ENCODE assay signal across 18 mouse cellular contexts in the genomic region with DNA sequence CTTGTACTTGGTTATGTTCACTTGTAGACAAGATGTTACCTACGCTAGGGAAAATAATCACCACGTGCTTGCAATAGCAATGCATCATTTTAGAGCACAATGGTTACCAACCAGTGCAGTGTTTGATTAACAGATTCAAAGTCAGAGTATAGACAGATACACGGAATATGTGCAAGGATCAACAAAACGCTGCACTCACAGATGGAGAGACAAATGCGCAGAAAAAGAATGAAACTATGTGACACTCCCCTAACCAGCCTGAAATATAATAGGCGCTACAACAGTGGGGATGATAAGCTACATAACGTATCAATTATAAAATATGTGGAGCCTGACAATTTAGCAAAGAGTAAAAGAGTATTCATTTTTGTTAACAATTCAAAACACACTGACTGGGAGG.
"Had no signal": no experiment of that assay in that cellular context is flagged by ENCODE, and none has a peak within 500 bp of the region (broad histone marks: within the 10 kb centered on the region; RNA-seq: fewer than 3 reads in every experiment).

No protein-coding gene starts in this region.

- DNase-seq: lung, adult 18-20 months; lung, embryonic 14.5 days; lung, postnatal 10 days; lung, postnatal 4 days; midbrain, embryonic 14.5 days; retina, postnatal 1 day; right cerebral cortex, postnatal 14 days; thymus, adult 2 months; thymus, postnatal 14 days; thymus, postnatal 36 days had no signal

- H3K9ac ChIP-seq: lung, embryonic 14.5 days; midbrain, embryonic 12.5 days; neural tube, embryonic 13.5 days; neural tube, embryonic 15.5 days; stomach, embryonic 15.5 days had no signal

- H3K36me3 ChIP-seq: midbrain, embryonic 10.5 days; midbrain, embryonic 12.5 days; neural tube, embryonic 13.5 days; neural tube, embryonic 15.5 days; stomach, embryonic 15.5 days had no signal

- H3K4me1 ChIP-seq: neural tube, embryonic 15.5 days; stomach, embryonic 15.5 days had no signal

- H3K9me3 ChIP-seq: midbrain, embryonic 10.5 days; midbrain, embryonic 12.5 days; neural tube, embryonic 13.5 days; neural tube, embryonic 15.5 days; stomach, embryonic 15.5 days had no signal

- H3K4me2 ChIP-seq: lung, embryonic 14.5 days; midbrain, embryonic 12.5 days; neural tube, embryonic 13.5 days; neural tube, embryonic 15.5 days; stomach, embryonic 15.5 days had no signal

- H3K27me3 ChIP-seq: midbrain, embryonic 12.5 days; neural tube, embryonic 13.5 days; neural tube, embryonic 15.5 days; stomach, embryonic 15.5 days had no signal

- ATAC-seq: midbrain, embryonic 16.5 days had no signal

- H3K4me3 ChIP-seq: midbrain, embryonic 10.5 days; midbrain, embryonic 12.5 days; myocyte; neural tube, embryonic 13.5 days; neural tube, embryonic 15.5 days; stomach, embryonic 15.5 days had no signal

- H3K27ac ChIP-seq: midbrain, embryonic 10.5 days; midbrain, embryonic 12.5 days; neural tube, embryonic 13.5 days; neural tube, embryonic 15.5 days; stomach, embryonic 15.5 days; stomach, postnatal 0 days had no signal
